Mouse (Mus musculus) stomach, postnatal 0 days (tissue): Measurements from ENCODE around the gene Ntm.

Source experiments
- CTCF ChIP-seq: IDR thresholded peaks from 2 replicates; pipeline ENCODE4 v1.5.1; 2016; ENCODE audit warnings: antibody characterized with exemption, low read depth, mild to moderate bottlenecking, moderate library complexity
- EP300 ChIP-seq: optimal IDR thresholded peaks from 2 replicates; pipeline ENCODE3; 2016; ENCODE audit warnings: antibody characterized with exemption

DNA sequence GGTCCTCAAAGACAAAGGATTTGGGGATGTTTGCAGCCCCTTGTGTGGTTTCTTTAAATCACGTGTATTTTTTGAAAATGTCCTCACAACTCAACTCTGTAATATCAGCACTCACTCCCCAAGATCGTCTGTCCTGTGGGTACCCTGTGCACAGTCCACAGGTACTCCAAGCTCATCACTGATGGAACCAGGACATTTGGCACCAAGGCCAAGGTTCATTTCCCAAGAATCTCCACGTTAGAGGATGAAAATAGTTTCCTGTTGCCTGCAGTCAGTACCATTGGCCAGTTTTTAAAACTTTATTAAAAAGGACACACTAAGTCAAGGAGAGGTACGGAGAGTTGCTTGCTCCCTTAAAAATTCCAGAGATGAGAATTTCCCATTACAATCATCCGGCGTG, 552.7 kb downstream of the Ntm start:
- no peak for TF ChIP-seq CTCF
- no peak for TF ChIP-seq EP300
